In the genomic region with DNA sequence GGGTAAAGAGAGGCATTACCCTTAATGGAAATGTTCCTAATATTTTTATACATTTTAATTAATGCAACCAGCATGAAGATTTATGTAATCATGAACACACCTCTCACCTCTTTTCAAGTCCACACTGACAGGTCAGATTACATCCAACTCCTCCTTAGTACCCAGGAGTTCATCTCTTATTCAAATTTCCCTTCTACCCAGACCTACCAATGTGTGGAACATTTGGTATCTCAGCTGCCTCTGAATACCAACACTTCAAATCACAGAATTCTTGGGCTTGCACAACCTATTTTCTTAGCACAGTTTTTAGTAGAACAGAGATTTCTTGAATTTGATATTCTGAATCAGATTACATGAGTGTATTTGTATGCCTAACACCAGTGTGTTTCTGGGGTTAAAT, we compare ENCODE assay signal across 17 mouse cellular contexts.
"Had no signal": no experiment of that assay in that cellular context is flagged by ENCODE, and none has a peak within 500 bp of the region (broad histone marks: within the 10 kb centered on the region; RNA-seq: fewer than 3 reads in every experiment).

No protein-coding gene starts in this region.

- H3K4me2 ChIP-seq: lung, embryonic 14.5 days; midbrain, embryonic 12.5 days; neural tube, embryonic 13.5 days; neural tube, embryonic 15.5 days had no signal

- H3K9me3 ChIP-seq: midbrain, embryonic 10.5 days; midbrain, embryonic 12.5 days; neural tube, embryonic 13.5 days; neural tube, embryonic 15.5 days had no signal

- H3K9ac ChIP-seq: lung, embryonic 14.5 days; midbrain, embryonic 12.5 days; neural tube, embryonic 13.5 days; neural tube, embryonic 15.5 days had no signal

- H3K27me3 ChIP-seq: midbrain, embryonic 12.5 days; neural tube, embryonic 13.5 days; neural tube, embryonic 15.5 days had no signal

- H3K4me1 ChIP-seq: neural tube, embryonic 15.5 days had no signal

- DNase-seq: lung, adult 18-20 months; lung, embryonic 14.5 days; lung, postnatal 10 days; lung, postnatal 4 days; retina, postnatal 1 day; right cerebral cortex, adult 18-20 months; right cerebral cortex, postnatal 25 days; right cerebral cortex, postnatal 4 days; spleen, adult 18-20 months; thymus, adult 18-20 months; thymus, postnatal 14 days; thymus, postnatal 36 days had no signal

- H3K4me3 ChIP-seq: midbrain, embryonic 10.5 days; midbrain, embryonic 12.5 days; myocyte; neural tube, embryonic 13.5 days; neural tube, embryonic 15.5 days had no signal

- H3K36me3 ChIP-seq: midbrain, embryonic 10.5 days; midbrain, embryonic 12.5 days; neural tube, embryonic 13.5 days; neural tube, embryonic 15.5 days had no signal

- H3K27ac ChIP-seq: midbrain, embryonic 10.5 days; midbrain, embryonic 12.5 days; neural tube, embryonic 13.5 days had no signal
